Mouse (Mus musculus): ENCODE measurements around the gene Tmc5. TPM values are rescaled to one million over a fixed set of nuclear protein-coding genes. Genes with fewer than 3 reads are reported as not detected.
A peak's percentile ranks its signal among the peaks of the same experiment; 100 is the strongest.

The Tmc5 gene
- polyA plus RNA-seq, 1 experiment from 2014 or later = 0.17 TPM

- Histone ChIP-seq H3K36me3 (ENCODE audit: control insufficient read depth, insufficient read depth, low read length) (no peaks in the 10 kb centered on the region), H3K9me3 (ENCODE audit: control insufficient read depth, low read length) (no peaks in the 10 kb centered on the region), H3K9ac (ENCODE audit: low read length) (no peak overlapping the region), H3K27me3 (ENCODE audit: control insufficient read depth, insufficient read depth, low read length) (peaks cover 13% of the 10 kb centered on the region), H3K4me3 (ENCODE audit: low read depth, low read length) (no peak overlapping the region), H3K27ac (ENCODE audit: low read depth, low read length) (no peak overlapping the region), H3K4me2 (ENCODE audit: low read depth) (peak overlapping the region; percentile 35), H3K4me1 (ENCODE audit: control insufficient read depth, insufficient read depth, low read length) (peaks cover 31% of the 10 kb centered on the region)
- ATAC-seq (ENCODE audit: insufficient read depth, low FRiP score, low TSS enrichment) (peak; percentile 15; the same call in 1 of the 2 replicates), DNase-seq (ENCODE audit: low spot score) (peak; percentile 92)
- WGBS = 3% methylated on average over 14 of the region's 14 CpGs
Measured at GRCm38 (mm10) chr7:118595228-118595627, 1.9 kb upstream of the Tmc5 start.

DNA sequence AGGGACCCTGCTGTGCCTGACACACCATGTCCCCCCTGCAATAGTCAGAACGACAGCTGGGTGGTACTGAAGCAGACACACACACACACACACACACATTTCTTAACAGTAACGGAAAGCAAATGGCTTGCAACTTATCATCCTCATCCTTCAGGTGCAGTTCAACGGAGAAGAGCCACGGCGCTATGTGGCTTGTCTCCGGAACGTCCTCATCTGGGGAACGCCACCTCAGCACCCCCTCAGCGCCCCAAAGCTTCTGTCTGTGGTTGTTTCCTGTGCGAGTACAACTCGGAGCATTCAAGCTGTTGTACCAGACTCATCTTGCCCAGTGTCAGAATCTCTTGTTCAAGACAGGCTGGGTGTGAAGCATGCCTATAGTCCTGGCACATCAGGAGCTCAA is 826 bp upstream of the Tmc5 start:
- Histone ChIP-seq H3K4me3 (ENCODE audit: low read depth, low read length) (no peak overlapping the region), H3K27ac (ENCODE audit: low read depth, low read length) (no peak overlapping the region), H3K9ac (ENCODE audit: low read length) (no peak overlapping the region), H3K36me3 (ENCODE audit: control insufficient read depth, insufficient read depth, low read length) (no peaks in the 10 kb centered on the region), H3K4me2 (ENCODE audit: low read depth) (no peak overlapping the region), H3K9me3 (ENCODE audit: control insufficient read depth, low read length) (no peaks in the 10 kb centered on the region), H3K4me1 (ENCODE audit: control insufficient read depth, insufficient read depth, low read length) (peaks cover 31% of the 10 kb centered on the region), H3K27me3 (ENCODE audit: control insufficient read depth, insufficient read depth, low read length) (peaks cover 13% of the 10 kb centered on the region)
- DNase-seq (ENCODE audit: low spot score) = no peak
- ATAC-seq (ENCODE audit: insufficient read depth, low FRiP score, low TSS enrichment) = no peak
- WGBS = 82% methylated on average over 11 of the region's 11 CpGs

DNA sequence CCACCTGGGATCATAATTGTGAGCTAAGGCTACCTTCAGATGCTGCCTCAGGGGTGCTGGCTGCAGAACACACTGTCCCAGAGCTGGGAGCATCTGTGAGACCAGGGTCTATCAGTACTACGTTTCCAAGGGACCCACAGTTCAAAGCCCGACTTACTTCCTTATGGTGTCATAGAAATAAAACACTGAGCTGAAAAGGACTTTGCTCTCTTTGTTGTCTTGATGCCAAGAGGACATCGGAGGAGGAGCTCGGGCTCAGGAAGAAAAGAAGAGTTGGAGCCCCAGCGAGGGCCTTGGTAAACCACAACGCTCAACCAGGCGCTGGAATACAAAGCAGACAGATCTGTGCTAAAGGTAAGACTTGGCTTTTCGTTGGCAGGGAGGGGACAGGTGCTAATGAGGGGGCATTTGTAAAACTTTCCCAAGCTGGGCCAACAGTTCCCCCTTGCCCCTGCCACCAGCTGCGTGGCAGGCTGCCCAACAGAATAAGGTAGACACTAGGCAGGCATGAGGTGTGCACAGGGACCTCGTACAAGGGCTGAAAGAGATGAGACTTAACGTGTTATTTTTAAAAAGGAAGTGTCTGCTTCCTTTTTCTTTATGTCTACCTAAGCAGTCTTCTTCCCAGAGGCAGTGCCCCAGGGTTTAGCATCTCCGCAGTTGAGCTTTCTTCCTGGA is 3.0 kb downstream of the Tmc5 start:
- Histone ChIP-seq H3K9me3 (ENCODE audit: control insufficient read depth, low read length) (no peaks in the 10 kb centered on the region), H3K9ac (ENCODE audit: low read length) (no peak overlapping the region), H3K36me3 (ENCODE audit: control insufficient read depth, insufficient read depth, low read length) (no peaks in the 10 kb centered on the region), H3K27ac (ENCODE audit: low read depth, low read length) (no peak overlapping the region), H3K4me2 (ENCODE audit: low read depth) (no peak overlapping the region), H3K4me3 (ENCODE audit: low read depth, low read length) (no peak overlapping the region), H3K4me1 (ENCODE audit: control insufficient read depth, insufficient read depth, low read length) (peaks cover 4% of the 10 kb centered on the region; the same call in 1 of the 2 replicates), H3K27me3 (ENCODE audit: control insufficient read depth, insufficient read depth, low read length) (peaks cover 13% of the 10 kb centered on the region)
- WGBS = 76% methylated on average over 12 of the region's 12 CpGs
- ATAC-seq (ENCODE audit: insufficient read depth, low FRiP score, low TSS enrichment) (no peak), DNase-seq (ENCODE audit: low spot score) (no peak)

DNA sequence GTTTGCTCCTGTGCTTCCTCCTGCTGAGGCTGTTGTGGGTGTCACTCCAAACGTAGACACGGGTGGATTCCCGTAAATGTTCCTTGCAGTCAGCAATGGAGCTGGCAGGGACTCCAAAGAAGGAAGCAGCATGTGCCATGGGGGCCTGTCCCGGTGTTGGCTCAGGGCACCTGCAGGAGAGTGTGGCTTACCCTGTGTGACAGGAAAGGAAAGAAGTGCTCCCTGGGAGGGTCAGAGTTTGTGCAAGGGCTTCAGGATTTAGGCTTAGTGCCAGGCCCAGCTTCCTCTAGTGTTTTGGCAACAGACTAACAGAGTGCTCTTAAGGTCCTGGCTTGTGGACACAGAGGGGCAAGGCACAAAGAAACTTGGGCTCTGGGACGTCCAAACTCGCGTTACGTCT is 7.7 kb downstream of the Tmc5 start:
- no peak for DNase-seq (ENCODE audit: low spot score)
- no peak for ATAC-seq (ENCODE audit: insufficient read depth, low FRiP score, low TSS enrichment)
- Histone ChIP-seq H3K4me1 (ENCODE audit: control insufficient read depth, insufficient read depth, low read length) (no peaks in the 10 kb centered on the region), H3K4me3 (ENCODE audit: low read depth, low read length) (no peak overlapping the region), H3K27me3 (ENCODE audit: control insufficient read depth, insufficient read depth, low read length) (no peaks in the 10 kb centered on the region), H3K4me2 (ENCODE audit: low read depth) (no peak overlapping the region), H3K36me3 (ENCODE audit: control insufficient read depth, insufficient read depth, low read length) (no peaks in the 10 kb centered on the region), H3K9ac (ENCODE audit: low read length) (no peak overlapping the region), H3K9me3 (ENCODE audit: control insufficient read depth, low read length) (no peaks in the 10 kb centered on the region), H3K27ac (ENCODE audit: low read depth, low read length) (no peak overlapping the region)
- WGBS = 90% methylated on average over 8 of the region's 8 CpGs

DNA sequence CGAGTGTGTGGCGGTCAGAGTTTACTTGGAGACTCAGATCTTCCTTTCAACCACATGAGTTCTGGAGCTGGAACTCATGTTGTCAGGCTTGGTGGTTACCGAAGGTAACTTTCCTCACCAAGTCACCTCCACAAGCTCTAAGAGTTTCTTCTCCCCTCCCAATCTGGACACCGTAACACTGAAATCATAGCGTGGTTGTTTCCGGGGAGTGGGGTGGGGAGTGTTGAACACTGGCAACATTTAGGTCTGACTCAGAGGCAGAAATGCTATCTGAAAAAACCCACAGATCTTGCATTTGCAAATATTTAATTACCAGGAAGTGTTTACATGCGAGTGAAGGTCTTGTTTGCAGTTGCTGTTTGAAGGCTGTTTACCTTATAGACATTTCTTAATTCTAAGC is 12.7 kb downstream of the Tmc5 start:
- Histone ChIP-seq H3K36me3 (ENCODE audit: control insufficient read depth, insufficient read depth, low read length) (no peaks in the 10 kb centered on the region), H3K9me3 (ENCODE audit: control insufficient read depth, low read length) (no peaks in the 10 kb centered on the region), H3K4me3 (ENCODE audit: low read depth, low read length) (no peak overlapping the region), H3K4me2 (ENCODE audit: low read depth) (no peak overlapping the region), H3K27ac (ENCODE audit: low read depth, low read length) (no peak overlapping the region), H3K9ac (ENCODE audit: low read length) (no peak overlapping the region), H3K27me3 (ENCODE audit: control insufficient read depth, insufficient read depth, low read length) (no peaks in the 10 kb centered on the region), H3K4me1 (ENCODE audit: control insufficient read depth, insufficient read depth, low read length) (no peaks in the 10 kb centered on the region)
- WGBS = 95% methylated on average over 7 of the region's 7 CpGs
- ATAC-seq (ENCODE audit: insufficient read depth, low FRiP score, low TSS enrichment) (no peak), DNase-seq (ENCODE audit: low spot score) (no peak)

DNA sequence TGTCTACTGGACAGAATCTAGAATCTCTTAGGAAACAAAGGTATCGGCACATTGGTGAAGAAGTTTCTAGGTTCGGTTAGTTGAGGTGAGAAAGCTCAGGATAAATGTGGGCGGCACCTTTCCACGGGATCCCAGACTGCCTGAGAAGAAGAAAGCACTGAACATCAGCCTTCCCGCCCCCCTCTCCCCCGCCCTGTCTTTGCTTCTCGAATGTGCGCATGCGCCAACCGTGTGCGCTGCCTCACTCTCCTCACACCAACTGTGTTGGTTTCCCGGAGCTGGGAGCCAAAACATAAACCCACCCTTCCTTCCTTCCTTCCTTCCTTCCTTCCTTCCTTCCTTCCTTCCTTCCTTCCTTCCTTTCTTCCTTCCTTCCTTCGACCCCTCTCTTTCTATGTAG is 13.6 kb downstream of the Tmc5 start:
- Histone ChIP-seq H3K27ac (ENCODE audit: low read depth, low read length) (no peak overlapping the region), H3K9me3 (ENCODE audit: control insufficient read depth, low read length) (no peaks in the 10 kb centered on the region), H3K4me2 (ENCODE audit: low read depth) (no peak overlapping the region), H3K9ac (ENCODE audit: low read length) (no peak overlapping the region), H3K4me1 (ENCODE audit: control insufficient read depth, insufficient read depth, low read length) (no peaks in the 10 kb centered on the region), H3K27me3 (ENCODE audit: control insufficient read depth, insufficient read depth, low read length) (no peaks in the 10 kb centered on the region), H3K36me3 (ENCODE audit: control insufficient read depth, insufficient read depth, low read length) (no peaks in the 10 kb centered on the region), H3K4me3 (ENCODE audit: low read depth, low read length) (no peak overlapping the region)
- 89% methylated on average over 13 of the region's 13 CpGs for WGBS
- DNase-seq (ENCODE audit: low spot score) (no peak), ATAC-seq (ENCODE audit: insufficient read depth, low FRiP score, low TSS enrichment) (no peak)

- no peak for ATAC-seq (ENCODE audit: insufficient read depth, low FRiP score, low TSS enrichment)
- WGBS = 93% methylated on average over 4 of the region's 4 CpGs
Measured at GRCm38 (mm10) chr7:118611185-118611749, 14.2 kb downstream of the Tmc5 start.

GRCm38 (mm10) chr7:118611933-118612332 is 14.8 kb downstream of the Tmc5 start:
- H3K9ac ChIP-seq (ENCODE audit: low read length) = no peak overlapping the region
- H3K27me3 ChIP-seq (ENCODE audit: control insufficient read depth, insufficient read depth, low read length) = no peaks in the 10 kb centered on the region
- H3K4me2 ChIP-seq (ENCODE audit: low read depth) = no peak overlapping the region
- DNase-seq (ENCODE audit: low spot score) (no peak), ATAC-seq (ENCODE audit: insufficient read depth, low FRiP score, low TSS enrichment) (no peak)
- no peaks in the 10 kb centered on the region for H3K9me3 ChIP-seq (ENCODE audit: control insufficient read depth, low read length)
- 83% methylated on average over 8 of the region's 8 CpGs for whole genome bisulfite sequencing
- H3K36me3 ChIP-seq (ENCODE audit: control insufficient read depth, insufficient read depth, low read length) = no peaks in the 10 kb centered on the region
- H3K4me3 ChIP-seq (ENCODE audit: low read depth, low read length) = no peak overlapping the region
- H3K4me1 ChIP-seq (ENCODE audit: control insufficient read depth, insufficient read depth, low read length) = no peaks in the 10 kb centered on the region
- H3K27ac ChIP-seq (ENCODE audit: low read depth, low read length) = no peak overlapping the region

More at GRCm38 (mm10) chr7:118611185-118611749, 14.2 kb downstream of the Tmc5 start:
- H3K27me3 ChIP-seq (ENCODE audit: control insufficient read depth, insufficient read depth, low read length) = no peaks in the 10 kb centered on the region
- no peak overlapping the region for H3K27ac ChIP-seq (ENCODE audit: low read depth, low read length)
- H3K9me3 ChIP-seq (ENCODE audit: control insufficient read depth, low read length) = no peaks in the 10 kb centered on the region
- no peaks in the 10 kb centered on the region for H3K36me3 ChIP-seq (ENCODE audit: control insufficient read depth, insufficient read depth, low read length)
- H3K4me3 ChIP-seq (ENCODE audit: low read depth, low read length) = no peak overlapping the region
- no peak overlapping the region for H3K9ac ChIP-seq (ENCODE audit: low read length)
- H3K4me2 ChIP-seq (ENCODE audit: low read depth) = no peak overlapping the region
- no peak for DNase-seq (ENCODE audit: low spot score)
- H3K4me1 ChIP-seq (ENCODE audit: control insufficient read depth, insufficient read depth, low read length) = no peaks in the 10 kb centered on the region

GRCm38 (mm10) chr7:118614076-118614475 is 17.0 kb downstream of the Tmc5 start:
- Histone ChIP-seq H3K4me3 (ENCODE audit: low read depth, low read length) (no peak overlapping the region), H3K4me2 (ENCODE audit: low read depth) (no peak overlapping the region), H3K9ac (ENCODE audit: low read length) (no peak overlapping the region), H3K36me3 (ENCODE audit: control insufficient read depth, insufficient read depth, low read length) (no peaks in the 10 kb centered on the region), H3K27me3 (ENCODE audit: control insufficient read depth, insufficient read depth, low read length) (no peaks in the 10 kb centered on the region), H3K4me1 (ENCODE audit: control insufficient read depth, insufficient read depth, low read length) (no peaks in the 10 kb centered on the region), H3K9me3 (ENCODE audit: control insufficient read depth, low read length) (no peaks in the 10 kb centered on the region), H3K27ac (ENCODE audit: low read depth, low read length) (no peak overlapping the region)
- ATAC-seq (ENCODE audit: insufficient read depth, low FRiP score, low TSS enrichment) = no peak
- DNase-seq (ENCODE audit: low spot score) = no peak
- WGBS = 61% methylated on average over 13 of the region's 13 CpGs

Measured in neural tube, embryonic 11.5 days (tissue).